Mouse (Mus musculus) Patski (cell line): Measurements from ENCODE around the gene Ube2dnl1. TPM values are rescaled to one million over a fixed set of nuclear protein-coding genes. Genes with fewer than 3 reads are reported as not detected.

ENCODE experiments used
- ATAC-seq: fragments of 100-300 bp; one replicate; pipeline ENCODE4 v1.8.0; 2021
- CTCF ChIA-PET: fragments of 350-600 bp; sonication (Branson Sonifier 250); formaldehyde crosslinking; loops from one replicate; lab custom pipeline; 2022; ENCODE audit warnings: inconsistent platforms; lab: Charles Lee
- POLR2A ChIA-PET: fragments of 350-600 bp; sonication (Branson Sonifier 250); formaldehyde crosslinking; loops from one replicate; lab custom pipeline; 2022; ENCODE audit warnings: antibody characterized with exemption, inconsistent platforms; lab: Charles Lee
- DNase-seq: peaks from one replicate; pipeline ENCODE4 v3.0.0-alpha.2; 2011; ENCODE audit warnings: low read depth, low spot score
- H3K27me3 ChIP-seq: fragments of 371-371 bp; one replicate; pipeline ENCODE4 v1.5.1; 2021
- CTCF ChIP-seq: fragments of 100-300 bp; IDR thresholded peaks from one replicate; pipeline ENCODE4 v1.5.1; 2021
- in situ Hi-C: fragments of 300-500 bp; cut with MboI; formaldehyde crosslinking; loops from 3 replicates; pipeline ENCODE4 v1.11.1; 2018; ENCODE audit warnings: low pct_unique_long_range_greater_than_20kb, mixed read lengths
- polyA plus RNA-seq: library from polyadenylated mRNA; unstranded; gene quantifications from one replicate; pipeline ENCODE4 v1.2.3, GENCODE M21; 2021

Ube2dnl1 gene
- polyA plus RNA-seq: not detected

DNA sequence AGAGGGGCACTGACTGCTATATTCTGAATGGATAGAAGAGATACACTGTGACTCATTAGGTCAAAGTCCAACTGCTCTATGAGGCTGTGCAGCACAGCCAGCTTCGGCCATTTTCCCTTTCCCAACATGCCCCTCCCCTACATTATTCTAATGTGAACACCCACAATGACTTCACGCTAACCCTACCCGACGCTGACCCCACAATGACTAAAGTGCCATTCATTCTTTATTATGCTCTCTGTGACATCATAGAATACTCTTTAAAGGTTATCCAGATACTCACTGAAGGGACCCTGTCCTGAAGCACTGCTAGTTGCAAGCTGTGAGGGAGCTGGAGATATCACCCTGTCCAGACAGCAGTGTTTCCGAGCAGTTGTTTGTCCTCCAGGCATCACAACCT, at the start of gene Ube2dnl1:
Ube2dnl1 (plus strand) TSS at position 301 of the 400 bp plus-strand sequence.
- DNase-seq: no peak
- in situ Hi-C loops: no loop called here
- ChIA-PET CTCF (no interaction called here), POLR2A (no interaction called here)
- TF ChIP-seq CTCF: no peak
- H3K27me3 ChIP-seq: peaks cover 2% of the 10 kb centered on the region
- no peak for ATAC-seq

DNA sequence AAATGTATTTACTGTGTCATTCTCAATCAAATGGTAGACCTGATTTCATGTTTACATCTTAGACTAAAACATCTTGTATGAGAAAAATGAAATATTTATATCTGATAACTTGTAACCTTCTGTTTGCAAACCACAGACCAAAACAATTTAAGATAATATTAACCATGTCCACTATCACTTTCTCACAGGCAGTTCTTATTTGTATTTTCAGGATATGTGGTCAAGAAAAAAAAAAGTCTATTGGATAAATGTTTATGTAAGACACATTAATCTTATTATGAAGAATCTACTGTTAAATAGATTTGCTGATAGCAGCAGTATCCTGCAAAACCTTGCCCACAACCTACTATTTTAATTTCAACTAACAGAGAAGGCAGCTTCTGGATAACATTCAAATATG, 9.3 kb upstream of the Ube2dnl1 start:
- ATAC-seq: no peak
- CTCF ChIA-PET: no interaction called here
- no peak for TF ChIP-seq CTCF
- in situ Hi-C loops: no loop called here
- no peak for DNase-seq
- POLR2A ChIA-PET: no interaction called here
- H3K27me3 ChIP-seq: peaks cover 10% of the 10 kb centered on the region

DNA sequence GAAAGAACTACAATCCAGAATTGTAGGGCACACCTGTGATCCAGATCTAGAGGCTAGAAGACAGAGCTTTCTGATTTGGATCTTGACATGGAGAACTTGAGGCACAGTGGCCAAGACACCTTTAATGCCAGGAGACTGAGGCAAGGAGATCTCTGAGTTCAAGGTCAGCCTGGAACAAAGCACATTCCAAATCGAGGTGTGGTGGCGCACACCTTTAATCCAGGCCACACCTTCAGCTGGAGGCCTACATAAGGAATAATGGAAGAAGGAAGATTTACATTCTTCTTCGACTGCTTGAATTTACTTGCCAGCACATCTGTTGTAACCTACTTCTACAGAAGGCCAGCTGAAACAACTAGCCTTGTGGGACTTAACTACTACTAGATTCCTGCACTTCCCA, 7.3 kb upstream of the Ube2dnl1 start:
- no peak for TF ChIP-seq CTCF
- ChIA-PET POLR2A (no interaction called here), CTCF (no interaction called here)
- peaks cover 10% of the 10 kb centered on the region for H3K27me3 ChIP-seq
- in situ Hi-C loops: no loop called here
- ATAC-seq (no peak), DNase-seq (no peak)

DNA sequence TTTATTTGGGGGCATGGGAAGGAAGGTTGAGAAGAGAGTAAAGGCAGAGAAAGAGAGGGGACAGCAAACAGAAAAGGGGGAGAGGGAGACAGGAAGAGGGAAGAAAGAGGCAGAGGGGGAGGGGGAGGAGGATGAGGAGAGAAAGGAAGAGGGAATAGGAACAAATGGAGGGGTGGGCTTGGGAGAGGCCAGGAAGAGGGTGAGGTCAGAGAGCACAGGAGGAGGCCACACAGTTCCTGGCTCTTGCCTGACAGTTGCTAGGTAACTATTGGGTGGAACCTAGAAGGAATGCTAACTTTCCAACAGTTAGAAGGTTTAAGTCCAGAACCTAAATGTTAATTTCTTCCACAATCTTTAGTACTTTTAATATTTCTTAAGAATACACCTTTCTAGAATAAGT, 1.4 kb upstream of the Ube2dnl1 start:
- DNase-seq: no peak
- no peak for TF ChIP-seq CTCF
- in situ Hi-C loops: no loop called here
- ATAC-seq: no peak
- ChIA-PET CTCF (no interaction called here), POLR2A (no interaction called here)
- H3K27me3 ChIP-seq: peaks cover 2% of the 10 kb centered on the region

DNA sequence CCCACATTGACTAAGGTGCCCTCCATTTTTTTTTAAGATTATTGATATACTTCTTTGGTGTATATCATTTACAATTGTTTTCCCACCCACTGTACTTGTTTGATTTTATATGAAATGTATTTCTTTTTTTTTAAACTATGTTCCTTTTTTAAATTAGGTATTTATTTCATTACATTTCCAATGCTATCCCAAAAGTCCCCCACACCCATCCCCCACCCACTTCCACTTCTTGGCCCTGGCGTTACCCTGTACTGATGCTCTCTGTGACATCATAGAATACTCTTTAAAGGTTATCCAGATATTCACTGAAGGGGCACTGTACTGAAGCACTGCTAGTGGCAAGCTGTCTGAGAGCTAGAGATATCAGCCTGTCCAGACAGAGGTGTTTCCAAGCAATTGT, 2.5 kb downstream of the Ube2dnl1 start, which contains the start of gene Ube2dnl2:
Ube2dnl2 (plus strand) TSS at position 301 of the 400 bp plus-strand sequence.
- TF ChIP-seq CTCF: no peak
- in situ Hi-C loops: no loop called here
- POLR2A ChIA-PET: no interaction called here
- DNase-seq (no peak), ATAC-seq (no peak)
- peaks cover 2% of the 10 kb centered on the region for H3K27me3 ChIP-seq
- CTCF ChIA-PET: no interaction called here

DNA sequence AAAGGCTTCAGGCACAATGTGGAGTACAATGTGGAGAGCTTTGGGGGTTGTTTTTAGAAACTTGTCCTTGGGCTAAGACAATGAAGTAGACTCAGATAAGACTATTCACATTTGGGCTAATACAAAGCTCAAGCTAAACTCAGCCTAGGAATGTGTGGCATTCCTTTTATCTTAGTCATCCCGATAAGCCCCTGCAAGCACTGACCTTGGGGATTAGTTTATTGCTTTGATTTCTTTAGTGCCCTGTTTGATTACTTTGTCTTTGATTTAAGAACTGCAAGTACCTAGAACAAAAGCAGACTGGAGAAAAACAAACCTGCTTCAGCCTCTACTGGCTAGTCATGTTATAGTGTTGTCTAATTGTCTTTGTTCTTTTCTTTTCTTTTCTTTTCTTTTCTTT, 50.3 kb downstream of the Ube2dnl1 start:
- in situ Hi-C loops: no loop called here
- DNase-seq (no peak), ATAC-seq (no peak)
- H3K27me3 ChIP-seq: peaks cover 10% of the 10 kb centered on the region
- CTCF ChIA-PET: no interaction called here
- no peak for TF ChIP-seq CTCF
- POLR2A ChIA-PET: no interaction called here

Other genes starting within 250 kb of the Ube2dnl1 start
- not detected for gene Ube2dnl2, start 2.6 kb downstream of the Ube2dnl1 start, polyA plus RNA-seq